Mouse (Mus musculus): Measurements from ENCODE around the gene Impdh1. TPM values are rescaled to one million over a fixed set of nuclear protein-coding genes. Genes with fewer than 3 reads are reported as not detected.

Impdh1 gene
- total RNA-seq, 4 experiments from 2014 or later = 46.9 to 67.5 (median 53.0) TPM

- DNase-seq = peak; percentile 81
Measured at GRCm38 (mm10) chr6:29211806-29212492, 4.2 kb downstream of the Impdh1 start.

GRCm38 (mm10) chr6:29211146-29211545 is 5.0 kb downstream of the Impdh1 start:
- no peak for DNase-seq

- no peak for DNase-seq
Measured at GRCm38 (mm10) chr6:29210231-29210936, 5.8 kb downstream of the Impdh1 start.

GRCm38 (mm10) chr6:29208178-29208577 is 8.0 kb downstream of the Impdh1 start:
- no peak for DNase-seq

DNA sequence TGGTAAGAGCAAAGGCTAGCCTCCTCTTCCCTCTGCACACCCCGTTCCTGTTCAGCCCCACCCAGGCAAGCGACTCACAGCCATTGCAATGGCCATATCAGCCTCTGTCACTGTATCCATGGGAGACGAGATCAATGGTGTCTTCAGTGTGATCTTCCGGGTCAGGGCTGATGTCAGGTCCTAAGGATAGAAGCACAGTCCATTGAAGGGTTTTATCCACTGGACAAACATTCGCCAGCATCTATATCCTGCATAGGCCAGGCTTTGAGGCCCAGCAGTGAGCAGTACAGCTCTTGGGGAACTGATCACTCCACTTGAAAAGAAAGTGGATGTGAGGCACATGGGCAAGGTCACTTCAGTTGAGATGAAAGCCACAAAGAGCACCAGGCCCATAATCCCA is 9.1 kb downstream of the Impdh1 start:
- DNase-seq = no peak

DNA sequence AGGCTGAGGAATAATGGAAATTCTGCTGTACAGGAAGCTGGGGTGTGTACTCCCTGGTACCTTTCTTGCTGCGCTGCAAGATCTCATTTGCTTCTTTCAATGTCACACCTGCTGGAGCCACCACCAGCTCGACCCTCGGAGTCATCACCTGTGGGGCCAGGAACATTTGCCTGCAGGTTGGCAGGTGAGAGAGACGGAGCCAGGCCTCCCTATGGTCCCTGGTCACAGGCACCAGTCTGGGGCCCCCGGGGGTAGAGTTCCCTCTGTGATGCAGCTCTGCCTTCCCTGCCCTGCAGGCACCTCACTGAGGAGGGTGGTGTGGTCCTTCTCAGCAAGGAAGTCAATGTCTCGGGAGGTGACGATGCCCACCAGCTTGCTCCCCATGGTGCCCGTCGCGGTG is 10.2 kb downstream of the Impdh1 start:
- DNase-seq = no peak

DNA sequence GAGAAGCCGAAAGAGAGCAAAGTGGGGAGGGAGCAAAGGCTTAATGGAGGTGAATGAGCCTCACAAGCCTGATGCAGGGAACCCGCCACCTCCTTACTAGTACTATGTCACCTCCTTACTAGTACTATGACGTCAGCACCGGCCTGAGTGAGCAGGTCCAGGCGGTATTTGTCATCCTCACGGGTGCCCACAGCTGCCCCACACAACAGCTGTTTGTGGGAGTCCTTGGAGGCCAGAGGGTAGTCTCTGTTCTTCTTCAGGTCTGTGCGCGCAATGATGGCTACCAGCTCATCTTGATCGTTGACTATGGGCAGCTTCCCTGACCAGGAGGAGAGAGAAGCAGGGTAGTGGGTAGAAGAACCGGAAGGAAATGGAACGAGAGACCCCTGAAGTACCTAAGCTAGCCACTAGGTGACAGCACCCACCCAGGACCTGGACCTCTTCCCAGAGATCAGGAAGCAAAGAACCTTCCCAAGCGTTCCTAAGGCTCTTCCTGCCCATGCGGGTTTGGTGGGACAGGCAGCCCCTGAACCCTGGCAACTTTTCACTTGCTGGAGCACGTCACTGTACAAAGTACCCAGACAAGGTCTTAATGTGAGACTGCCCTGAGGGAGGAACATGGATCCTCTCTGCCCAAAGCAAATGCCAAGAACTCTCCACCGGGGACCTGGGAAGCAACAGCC is 11.1 kb downstream of the Impdh1 start:
- no peak for DNase-seq

- DNase-seq = no peak
Measured at GRCm38 (mm10) chr6:29203861-29204585, 12.1 kb downstream of the Impdh1 start.

GRCm38 (mm10) chr6:29203096-29203495 is 13.1 kb downstream of the Impdh1 start:
- no peak for DNase-seq

GRCm38 (mm10) chr6:29201988-29202387 is 14.2 kb downstream of the Impdh1 start:
- no peak for DNase-seq

DNA sequence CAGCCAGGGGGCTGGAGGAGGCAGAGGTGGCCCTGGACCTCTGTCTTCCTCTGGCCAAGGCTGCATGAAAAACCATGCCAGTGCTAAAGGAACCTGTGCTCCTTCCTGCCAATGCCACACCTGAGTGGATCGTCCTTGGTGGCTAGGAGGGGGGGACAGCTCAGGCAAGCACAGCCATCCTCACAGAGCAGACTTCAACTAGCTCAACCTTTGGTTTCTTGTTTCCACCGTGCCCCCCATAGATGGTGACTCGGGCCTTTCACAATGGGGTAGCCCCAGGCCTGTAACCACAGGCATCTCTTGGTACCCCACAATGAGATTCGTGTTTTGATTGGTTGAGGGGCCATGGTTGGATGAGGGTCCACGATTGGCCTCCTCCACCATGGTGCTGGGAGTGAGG is 14.8 kb downstream of the Impdh1 start:
- no peak for DNase-seq

- no peak for DNase-seq
Measured at GRCm38 (mm10) chr6:29200496-29200895, 15.7 kb downstream of the Impdh1 start.

GRCm38 (mm10) chr6:29199223-29199855 is 16.8 kb downstream of the Impdh1 start:
- DNase-seq = no peak

DNA sequence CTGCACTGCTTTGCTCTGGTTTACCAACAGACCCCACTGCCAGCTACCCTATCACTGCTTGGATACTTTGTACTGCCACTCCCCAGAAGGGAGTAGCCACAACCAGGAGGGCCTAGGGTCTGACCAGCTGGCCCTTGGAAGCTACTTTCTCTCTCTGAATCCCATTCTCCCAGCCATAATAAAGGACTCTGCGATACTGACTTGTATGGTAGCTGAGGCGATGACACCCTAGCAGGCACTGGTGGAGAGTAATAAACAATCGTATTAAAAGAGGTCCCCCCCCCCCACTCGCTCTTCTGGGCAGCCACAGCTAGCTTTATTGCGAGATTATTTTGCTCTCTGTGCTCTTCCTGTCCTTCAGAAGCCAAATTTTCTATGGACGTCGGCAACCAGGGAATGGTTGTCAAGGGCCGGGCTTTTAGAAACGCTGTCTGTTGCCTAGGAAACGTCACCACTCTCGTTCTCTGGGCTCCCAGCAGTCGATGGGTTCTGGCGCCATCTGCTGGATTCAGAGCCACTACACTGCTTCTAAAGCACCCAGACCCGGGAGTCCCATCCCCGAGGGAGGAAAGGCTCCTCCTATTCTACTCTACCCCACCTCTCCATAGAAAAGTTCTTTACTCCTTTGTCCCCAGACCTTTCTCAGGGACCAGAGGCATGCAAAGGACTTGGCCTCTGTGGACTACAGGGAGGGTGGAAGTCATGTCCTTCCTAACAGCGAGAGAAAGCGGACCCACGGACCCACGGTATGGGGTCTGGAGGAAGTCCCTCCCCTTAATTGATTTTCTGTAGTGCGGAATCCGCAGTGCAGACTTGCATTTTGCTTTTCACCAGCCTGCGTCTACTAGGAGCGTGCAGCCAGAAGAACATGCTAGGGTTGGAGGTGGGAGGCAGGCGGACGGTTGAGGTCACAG is 17.6 kb downstream of the Impdh1 start:
- peak; percentile 85 for DNase-seq

DNA sequence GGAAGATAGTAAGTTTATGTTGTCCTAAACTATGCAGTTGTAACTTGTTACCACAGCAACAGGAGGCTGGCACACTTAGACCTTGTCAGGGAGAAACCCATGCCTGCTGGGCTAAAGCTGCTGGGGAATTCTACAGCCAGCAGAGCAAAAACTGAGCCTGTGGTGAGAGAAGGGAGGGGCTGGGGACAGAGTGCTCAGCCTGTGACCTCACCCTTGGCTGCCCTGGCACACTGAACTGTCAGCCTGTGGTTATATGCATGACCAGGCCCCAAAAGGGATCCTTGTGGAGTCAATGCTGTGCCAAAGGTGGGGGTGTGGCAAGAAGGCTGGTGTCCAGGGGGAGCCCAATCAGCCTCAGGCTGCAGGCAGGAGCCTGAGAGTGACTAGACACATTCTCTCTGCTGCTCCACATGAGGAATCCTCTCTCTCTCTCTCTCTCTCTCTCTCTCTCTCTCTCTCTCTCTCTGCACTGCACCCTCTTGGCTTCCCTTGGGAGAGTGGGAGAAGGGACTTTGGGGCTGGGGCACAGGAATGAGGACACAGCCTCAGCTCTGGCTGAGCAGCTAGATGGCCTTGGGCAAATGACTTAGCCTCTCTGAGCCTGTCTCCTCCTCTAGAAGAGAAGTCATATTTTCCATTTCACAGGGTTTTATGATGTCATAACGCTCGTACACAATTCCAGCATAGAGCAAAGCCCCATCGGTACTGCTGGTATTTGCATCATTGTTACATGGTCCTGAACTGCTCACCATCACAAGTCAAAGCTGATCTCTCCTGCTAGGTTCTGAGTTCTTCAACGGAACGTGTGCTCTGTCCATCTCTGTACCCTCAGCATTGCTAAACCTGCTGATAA is 20.1 kb downstream of the Impdh1 start:
- peak; percentile 39 for DNase-seq

GRCm38 (mm10) chr6:29195146-29195545 is 21.0 kb downstream of the Impdh1 start:
- no peak for DNase-seq

- DNase-seq = peak; percentile 1
Measured at GRCm38 (mm10) chr6:29193961-29194750, 22.0 kb downstream of the Impdh1 start.

DNA sequence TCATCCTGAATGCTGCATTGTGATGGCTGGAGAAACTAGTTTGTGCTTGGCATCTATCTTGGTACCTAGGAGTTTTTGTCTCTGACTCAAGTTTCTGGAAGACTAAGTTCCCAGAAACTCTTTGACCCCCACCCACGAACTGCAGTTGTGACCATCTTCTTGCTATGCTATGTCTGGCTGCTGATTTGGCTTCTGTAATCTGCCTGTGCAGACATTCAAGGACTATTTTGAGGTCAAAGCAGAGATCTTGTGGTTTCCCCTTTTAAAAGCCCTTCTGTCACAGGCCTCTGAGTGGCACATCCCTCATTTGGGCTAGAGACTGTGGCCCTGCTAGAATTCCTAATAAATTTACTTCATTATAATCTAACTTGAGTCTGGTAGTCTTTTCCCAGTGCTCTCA is 28.2 kb downstream of the Impdh1 start:
- no peak for DNase-seq

- no peak for DNase-seq
Measured at GRCm38 (mm10) chr6:29179843-29180242, 36.3 kb downstream of the Impdh1 start.

Measured in adrenal gland, adult 8-10 months (tissue).